Mouse (Mus musculus) left cerebral cortex, postnatal 4 days (tissue): ENCODE results near the gene Peli2. TPM values are rescaled to one million over a fixed set of nuclear protein-coding genes. Genes with fewer than 3 reads are reported as not detected.

ENCODE experiments used
- DNase-seq: peaks from one replicate; pipeline ENCODE4 v3.0.0-alpha.2; 2022
- intact Hi-C: fragments of 180-260 bp; cut with DNase I; formaldehyde crosslinking; loops from one replicate; pipeline ENCODE4 v1.15.1; 2025
- total RNA-seq, 2 experiments: library from RNA; stranded (reverse); gene quantifications; 2 replicates each; pipeline ENCODE4 v1.2.3; 2021

The Peli2 gene
- total RNA-seq, 2 experiments from 2014 or later, result 25.5 to 30.8 TPM

GRCm38 (mm10) chr14:48255290-48255689 lies 134.7 kb downstream of the Peli2 start:
- intact Hi-C loops, result no loop called here
- DNase-seq, result no peak

DNA sequence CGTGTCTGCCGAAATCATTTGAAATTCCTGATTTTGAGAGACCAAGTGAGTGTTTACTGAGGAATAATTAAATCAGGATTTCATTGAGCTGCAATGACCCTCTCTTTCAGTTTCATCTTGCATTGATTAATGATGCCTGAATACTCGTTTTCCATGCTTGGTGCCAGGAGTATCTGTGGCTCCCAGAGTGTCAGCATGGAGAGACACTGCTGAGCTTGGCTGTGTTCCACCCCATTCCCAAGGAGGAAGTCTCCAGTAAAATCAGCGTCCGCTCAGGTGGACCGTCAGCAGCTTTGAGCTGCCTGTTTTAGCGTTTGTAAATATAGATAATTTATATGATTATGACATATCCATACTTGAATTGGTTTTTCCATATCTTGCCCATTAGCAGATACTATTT lies 137.1 kb downstream of the Peli2 start:
- intact Hi-C loops, result no loop called here
- peak; percentile 49 for DNase-seq

DNA sequence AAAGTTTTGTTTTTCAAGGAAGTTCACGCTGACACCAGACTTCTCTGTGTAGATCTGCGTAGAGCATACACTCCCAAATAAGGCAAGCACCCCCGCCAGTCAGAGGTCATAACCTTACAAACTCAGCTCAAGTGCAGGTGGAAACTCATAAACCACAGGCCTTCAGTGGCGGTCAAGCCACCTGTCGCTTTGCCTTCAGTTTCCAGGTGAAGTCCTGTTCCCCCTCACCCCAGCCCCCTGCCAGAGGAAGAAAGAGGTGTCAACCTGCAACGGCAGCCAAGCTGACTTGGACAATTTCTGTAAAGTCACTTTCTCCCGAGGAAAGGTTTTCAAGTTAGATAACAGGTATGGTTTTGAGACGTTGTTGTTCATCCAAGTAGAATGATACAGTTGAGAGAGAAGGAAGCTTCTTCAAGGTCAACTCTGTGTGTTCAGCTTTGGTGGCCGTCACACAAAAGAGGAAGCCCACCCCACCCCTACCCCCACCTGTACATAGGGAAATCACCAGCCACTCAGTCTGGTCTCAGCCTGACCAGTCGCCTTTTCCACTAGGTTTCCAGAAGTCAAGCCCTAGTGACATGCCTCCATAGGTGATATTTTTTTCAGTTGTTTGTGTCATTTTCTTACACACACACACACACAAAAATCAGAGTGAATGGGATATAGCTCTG lies 138.2 kb downstream of the Peli2 start:
- DNase-seq, result no peak
- intact Hi-C loops, result no loop called here

GRCm38 (mm10) chr14:48263146-48263545 lies 142.5 kb downstream of the Peli2 start:
- no peak for DNase-seq
- intact Hi-C loops, result no loop called here

- DNase-seq, result no peak
- intact Hi-C loops, result no loop called here
These were observed 146.1 kb downstream of the Peli2 start for GRCm38 (mm10) chr14:48266710-48267109.

GRCm38 (mm10) chr14:48278291-48278690 lies 157.7 kb downstream of the Peli2 start:
- no peak for DNase-seq
- intact Hi-C loops, result no loop called here

DNA sequence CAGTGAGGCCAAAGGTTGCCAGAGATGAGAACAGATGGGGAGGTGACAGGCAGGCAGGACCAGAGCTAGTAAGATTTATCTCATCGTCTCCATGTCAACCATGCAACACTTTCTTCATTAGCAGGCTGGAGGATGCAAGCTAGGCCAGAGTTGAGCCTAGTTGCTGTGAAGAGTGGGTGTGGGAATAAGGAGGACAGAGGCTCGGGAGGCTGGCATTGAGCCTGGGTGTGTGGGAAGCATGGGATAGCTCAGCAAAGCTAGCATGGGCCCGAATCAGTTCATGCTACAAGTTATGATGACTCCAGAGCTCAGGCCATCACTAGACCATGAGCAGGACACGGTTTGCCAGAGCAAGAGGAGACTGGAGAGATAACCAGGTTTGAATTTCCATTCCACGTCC lies 166.3 kb downstream of the Peli2 start:
- DNase-seq, result no peak
- intact Hi-C loops, result no loop called here

DNA sequence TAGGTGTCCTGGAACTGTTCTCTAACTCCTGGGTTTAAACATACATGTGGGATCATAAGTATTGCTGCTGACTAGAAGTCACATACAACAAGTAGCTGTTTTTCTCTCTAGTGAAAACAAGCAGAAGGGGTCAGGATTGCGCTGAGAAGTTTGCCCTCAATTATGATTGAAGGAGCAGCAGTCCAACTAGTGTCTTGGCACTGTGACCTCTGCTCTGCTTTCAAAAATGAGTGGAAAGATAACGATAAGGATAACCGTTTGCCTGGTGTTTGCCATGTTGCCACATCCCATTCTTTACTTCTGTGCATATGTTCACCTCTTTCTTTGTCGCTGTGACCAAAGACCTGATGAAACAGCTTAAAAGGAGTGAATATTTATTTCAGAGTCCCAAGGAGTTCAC lies 167.0 kb downstream of the Peli2 start:
- intact Hi-C loops, result no loop called here
- no peak for DNase-seq

DNA sequence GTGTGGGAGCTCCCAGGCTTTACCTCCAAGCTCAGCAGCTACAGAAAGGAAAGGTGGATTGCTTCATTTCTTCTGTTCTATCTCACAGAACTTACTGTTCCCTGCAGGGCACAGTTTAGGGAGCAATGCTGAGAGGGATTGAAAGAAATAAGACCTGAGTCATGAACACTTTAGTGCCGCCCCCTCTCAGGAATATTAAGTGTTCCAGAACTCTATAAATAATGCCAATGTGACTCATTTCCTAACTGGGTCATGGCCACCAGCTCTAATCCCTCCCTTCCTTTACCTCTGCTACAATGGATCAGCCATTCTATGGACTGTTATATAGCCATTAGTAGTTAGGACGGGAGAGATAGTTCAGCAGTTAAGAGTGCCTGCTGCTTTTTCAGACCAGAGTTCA lies 168.0 kb downstream of the Peli2 start:
- intact Hi-C loops, result no loop called here
- DNase-seq, result no peak

GRCm38 (mm10) chr14:48289602-48290599 lies 169.3 kb downstream of the Peli2 start:
- intact Hi-C loops, result no loop called here
- DNase-seq, result no peak

DNA sequence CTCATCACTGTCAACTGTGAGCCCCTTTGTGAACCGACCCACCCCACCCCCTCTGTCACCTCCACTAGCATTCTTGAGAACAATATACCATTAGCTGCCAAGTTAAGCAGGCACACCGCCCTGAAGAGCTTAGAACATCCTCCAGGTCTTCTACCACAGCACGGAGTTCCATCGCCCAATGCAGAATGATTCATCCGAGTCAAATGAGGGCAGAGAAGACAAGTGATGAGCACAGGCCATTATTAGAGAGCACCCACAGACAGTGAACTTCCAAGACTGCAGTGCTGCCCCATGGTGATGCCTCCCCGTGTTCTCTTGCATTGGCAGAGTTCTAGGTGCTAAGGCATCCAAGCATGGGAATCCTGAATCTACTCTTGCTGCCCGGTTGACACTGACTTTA lies 172.9 kb downstream of the Peli2 start:
- intact Hi-C loops, result no loop called here
- DNase-seq, result no peak

DNA sequence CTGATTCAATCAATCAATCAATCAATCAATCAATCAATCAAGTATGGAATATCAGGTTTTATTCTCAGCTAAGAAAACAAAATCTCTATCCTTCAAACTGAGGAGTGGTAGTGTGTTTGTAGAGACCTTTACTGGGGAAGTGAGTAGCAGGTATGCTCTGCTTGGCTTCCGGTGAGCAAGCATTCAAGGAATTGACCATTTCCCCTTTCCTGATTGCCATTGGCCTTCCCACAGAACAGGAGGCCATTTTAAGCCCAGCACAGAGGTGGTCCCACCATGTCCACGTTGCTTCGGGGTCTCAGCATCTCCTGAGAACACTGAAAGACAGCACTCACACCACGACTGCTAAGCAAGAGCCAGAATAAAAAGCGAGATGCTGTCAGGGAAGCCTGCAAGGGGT lies 174.8 kb downstream of the Peli2 start:
- no peak for DNase-seq
- intact Hi-C loops, result no loop called here

DNA sequence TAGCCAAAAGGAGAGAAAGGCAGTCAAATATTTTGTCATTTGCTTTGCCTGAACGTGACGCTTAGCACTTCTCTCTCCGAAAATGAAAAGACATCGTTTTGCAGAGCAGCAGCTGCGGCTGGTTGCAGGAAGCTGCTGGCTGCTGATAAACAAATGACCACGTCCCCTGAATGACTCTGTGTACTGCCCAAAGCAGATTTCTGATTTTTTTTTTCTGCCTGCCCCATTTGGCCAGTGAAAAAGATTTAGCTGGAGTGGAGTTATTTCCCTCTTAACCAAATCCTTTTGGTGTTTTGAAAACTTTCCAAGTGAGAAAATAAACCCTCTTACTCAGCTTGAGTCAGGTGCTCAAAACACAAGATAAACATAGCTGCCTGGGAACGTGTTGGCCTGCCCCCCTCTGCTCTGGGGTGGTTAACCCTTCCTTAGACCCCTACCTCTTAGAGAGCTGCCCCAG lies 175.2 kb downstream of the Peli2 start:
- no peak for DNase-seq
- intact Hi-C loops, result no loop called here

- no peak for DNase-seq
- intact Hi-C loops, result no loop called here
These were observed 176.2 kb downstream of the Peli2 start for GRCm38 (mm10) chr14:48296820-48297219.

DNA sequence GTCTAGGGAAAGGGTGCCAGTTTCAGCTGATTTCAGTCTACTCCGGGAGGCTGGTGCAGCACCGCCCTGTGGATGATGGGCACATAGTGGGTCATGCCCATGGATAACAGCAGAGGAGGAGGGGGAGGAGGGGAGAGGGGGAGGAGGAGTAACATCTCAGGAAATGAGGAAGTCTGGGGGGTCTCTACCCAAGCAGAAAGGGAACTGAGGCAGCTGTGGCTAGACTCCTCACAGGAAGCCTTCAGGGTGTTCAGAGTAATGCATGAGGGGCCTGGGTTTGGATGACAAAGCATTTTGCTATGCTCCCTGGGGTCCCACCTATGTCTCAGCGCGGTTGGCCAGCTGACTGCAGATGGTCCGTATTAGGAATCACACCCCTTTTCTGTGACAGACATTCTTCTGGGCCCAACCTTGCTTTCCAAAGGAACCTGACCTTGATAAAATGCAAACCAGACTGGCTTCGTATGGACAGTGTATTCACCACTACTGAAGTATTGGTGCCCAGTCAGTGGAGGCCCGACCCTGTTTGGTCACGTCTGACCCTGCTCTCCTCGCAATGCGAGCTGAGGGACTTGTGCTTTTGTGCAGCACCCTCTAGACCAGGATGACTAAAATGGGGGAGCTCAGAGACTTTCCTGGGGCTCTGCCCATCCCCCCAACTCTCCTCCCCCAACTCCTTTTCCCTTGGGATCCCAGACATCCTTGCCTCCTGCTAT lies 182.0 kb downstream of the Peli2 start:
- no peak for DNase-seq
- intact Hi-C loops, result no loop called here

DNA sequence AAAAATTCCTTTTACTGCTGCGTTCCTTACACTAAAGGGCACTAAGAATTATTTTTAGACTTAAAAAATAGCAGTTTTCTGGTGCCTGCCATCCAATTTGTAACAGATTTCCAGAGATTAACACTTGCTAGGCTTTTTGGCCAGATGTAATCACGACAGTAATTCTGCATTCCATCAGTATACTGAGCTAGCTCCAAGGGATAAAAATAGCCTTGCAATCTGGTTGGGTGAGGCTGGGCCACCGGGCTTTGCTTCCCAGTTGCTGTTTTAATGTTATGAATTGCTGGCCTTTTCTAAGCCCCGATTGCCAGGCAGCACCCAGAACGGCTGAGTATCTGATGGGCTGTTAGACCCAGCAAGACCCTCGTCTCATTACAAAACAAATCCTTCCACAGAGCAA lies 182.6 kb downstream of the Peli2 start:
- intact Hi-C loops, result no loop called here
- DNase-seq, result no peak

DNA sequence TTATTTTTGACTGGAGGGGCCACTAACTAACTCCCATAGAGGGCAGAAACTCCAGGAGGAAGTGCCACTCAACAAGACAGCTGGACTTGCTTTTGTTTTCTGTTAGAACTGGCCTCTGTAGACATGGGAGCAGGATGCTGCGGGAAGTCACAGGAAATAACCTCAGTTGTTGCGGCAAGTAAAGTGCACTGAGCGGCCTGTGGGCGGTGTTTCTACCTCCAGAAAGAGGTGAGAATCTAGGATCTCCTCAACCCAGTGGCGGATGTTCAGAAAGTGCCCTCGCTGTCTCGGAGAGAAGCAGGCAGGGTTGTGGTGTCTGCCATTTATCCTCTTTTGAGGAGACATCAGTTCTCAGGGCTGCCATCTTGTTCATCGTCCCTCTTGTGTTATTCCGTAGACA lies 183.2 kb downstream of the Peli2 start:
- no peak for DNase-seq
- intact Hi-C loops, result no loop called here

GRCm38 (mm10) chr14:48313234-48313633 lies 192.6 kb downstream of the Peli2 start:
- intact Hi-C loops, result no loop called here
- DNase-seq, result no peak

- intact Hi-C loops, result no loop called here
These were observed 195.8 kb downstream of the Peli2 start for GRCm38 (mm10) chr14:48316396-48316795.

GRCm38 (mm10) chr14:48323771-48324459 lies 203.3 kb downstream of the Peli2 start:
- no peak for DNase-seq
- intact Hi-C loops, result no loop called here

More at GRCm38 (mm10) chr14:48316396-48316795, 195.8 kb downstream of the Peli2 start:
- no peak for DNase-seq

GRCm38 (mm10) chr14:48324460-48324850 lies 203.8 kb downstream of the Peli2 start:
- DNase-seq, result peak; percentile 25
- intact Hi-C loops, result no loop called here
